Mouse (Mus musculus): ENCODE data around the gene Serpinb7.

Serpinb7 gene

GRCm38 (mm10) chr1:107399355-107399754 is at the start of gene Serpinb7:
Serpinb7 (plus strand) TSS chr1:107399655.
- DNase-seq (ENCODE audit: low read depth, low spot score) = no peak

- DNase-seq (ENCODE audit: low read depth, low spot score) = no peak
These were observed 49.1 kb upstream of the Serpinb7 start for GRCm38 (mm10) chr1:107350392-107350791.

GRCm38 (mm10) chr1:107351115-107351514 is 48.3 kb upstream of the Serpinb7 start:
- no peak for DNase-seq (ENCODE audit: low read depth, low spot score)

- no peak for DNase-seq (ENCODE audit: low read depth, low spot score)
These were observed 46.4 kb upstream of the Serpinb7 start for GRCm38 (mm10) chr1:107353046-107353445.

GRCm38 (mm10) chr1:107360898-107361297 is 38.6 kb upstream of the Serpinb7 start, which contains the start of gene Serpinb11:
Serpinb11 (plus strand) TSS chr1:107361198.
- DNase-seq (ENCODE audit: low read depth, low spot score) = no peak

- DNase-seq (ENCODE audit: low read depth, low spot score) = no peak
These were observed 33.5 kb upstream of the Serpinb7 start for GRCm38 (mm10) chr1:107365973-107366372.

GRCm38 (mm10) chr1:107368944-107369343 is 30.5 kb upstream of the Serpinb7 start:
- no peak for DNase-seq (ENCODE audit: low read depth, low spot score)

- no peak for DNase-seq (ENCODE audit: low read depth, low spot score)
These were observed 22.5 kb upstream of the Serpinb7 start for GRCm38 (mm10) chr1:107376952-107377351.

GRCm38 (mm10) chr1:107378368-107378767 is 21.1 kb upstream of the Serpinb7 start:
- no peak for DNase-seq (ENCODE audit: low read depth, low spot score)

- no peak for DNase-seq (ENCODE audit: low read depth, low spot score)
These were observed 18.0 kb upstream of the Serpinb7 start for GRCm38 (mm10) chr1:107381491-107381890.

GRCm38 (mm10) chr1:107382404-107382803 is 17.1 kb upstream of the Serpinb7 start:
- DNase-seq (ENCODE audit: low read depth, low spot score) = no peak

- DNase-seq (ENCODE audit: low read depth, low spot score) = no peak
These were observed 14.9 kb upstream of the Serpinb7 start for GRCm38 (mm10) chr1:107384532-107384931.

GRCm38 (mm10) chr1:107389753-107390152 is 9.7 kb upstream of the Serpinb7 start:
- DNase-seq (ENCODE audit: low read depth, low spot score) = no peak

- DNase-seq (ENCODE audit: low read depth, low spot score) = no peak
These were observed 2.0 kb upstream of the Serpinb7 start for GRCm38 (mm10) chr1:107397481-107397880.

GRCm38 (mm10) chr1:107402082-107402481 is 2.6 kb downstream of the Serpinb7 start:
- no peak for DNase-seq (ENCODE audit: low read depth, low spot score)

GRCm38 (mm10) chr1:107414650-107415049 is 15.2 kb downstream of the Serpinb7 start:
- DNase-seq (ENCODE audit: low read depth, low spot score) = no peak

- no peak for DNase-seq (ENCODE audit: low read depth, low spot score)
These were observed 23.0 kb downstream of the Serpinb7 start for GRCm38 (mm10) chr1:107422487-107422886.

- no peak for DNase-seq (ENCODE audit: low read depth, low spot score)
These were observed 31.8 kb downstream of the Serpinb7 start for GRCm38 (mm10) chr1:107431253-107431652.

- DNase-seq (ENCODE audit: low read depth, low spot score) = no peak
These were observed 36.1 kb downstream of the Serpinb7 start for GRCm38 (mm10) chr1:107435528-107435927.

GRCm38 (mm10) chr1:107439462-107439861 is 40.0 kb downstream of the Serpinb7 start:
- DNase-seq (ENCODE audit: low read depth, low spot score) = no peak

GRCm38 (mm10) chr1:107445352-107445751 is 45.9 kb downstream of the Serpinb7 start:
- DNase-seq (ENCODE audit: low read depth, low spot score) = no peak

GRCm38 (mm10) chr1:107447228-107447931 is 47.9 kb downstream of the Serpinb7 start:
- DNase-seq (ENCODE audit: low read depth, low spot score) = no peak

GRCm38 (mm10) chr1:107479909-107480308 is 80.5 kb downstream of the Serpinb7 start:
- no peak for DNase-seq (ENCODE audit: low read depth, low spot score)

- DNase-seq (ENCODE audit: low read depth, low spot score) = peak; percentile 14
These were observed 82.0 kb downstream of the Serpinb7 start for GRCm38 (mm10) chr1:107481452-107481851.
